Mouse (Mus musculus) olfactory bulb, adult 2 months (tissue): ENCODE data around the gene Lmx1b.

ENCODE experiments used
- CTCF ChIP-seq: fragments of 200-500 bp; IDR thresholded peaks from 2 replicates; pipeline ENCODE4 v1.5.1; 2012; ENCODE audit warnings: low read depth, mild to moderate bottlenecking, low read length, moderate library complexity; ENCODE audit not compliant: insufficient read depth
- POLR2A ChIP-seq: fragments of 200-500 bp; IDR thresholded peaks from 2 replicates; pipeline ENCODE4 v1.6.1; 2012; ENCODE audit warnings: mild to moderate bottlenecking, low read depth, low read length, moderate library complexity; ENCODE audit not compliant: insufficient read depth

- TF ChIP-seq CTCF (no peak), POLR2A (no peak)
Measured at GRCm38 (mm10) chr2:33542696-33543428, 97.4 kb downstream of the Lmx1b start.
